Mouse (Mus musculus): ENCODE data around the gene Zfp688.
"Not testable (repeated sequence)": the region's sequence is repeated elsewhere in the genome, so short reads cannot be mapped to it uniquely, and the experiment has no call there.

The Zfp688 gene

DNA sequence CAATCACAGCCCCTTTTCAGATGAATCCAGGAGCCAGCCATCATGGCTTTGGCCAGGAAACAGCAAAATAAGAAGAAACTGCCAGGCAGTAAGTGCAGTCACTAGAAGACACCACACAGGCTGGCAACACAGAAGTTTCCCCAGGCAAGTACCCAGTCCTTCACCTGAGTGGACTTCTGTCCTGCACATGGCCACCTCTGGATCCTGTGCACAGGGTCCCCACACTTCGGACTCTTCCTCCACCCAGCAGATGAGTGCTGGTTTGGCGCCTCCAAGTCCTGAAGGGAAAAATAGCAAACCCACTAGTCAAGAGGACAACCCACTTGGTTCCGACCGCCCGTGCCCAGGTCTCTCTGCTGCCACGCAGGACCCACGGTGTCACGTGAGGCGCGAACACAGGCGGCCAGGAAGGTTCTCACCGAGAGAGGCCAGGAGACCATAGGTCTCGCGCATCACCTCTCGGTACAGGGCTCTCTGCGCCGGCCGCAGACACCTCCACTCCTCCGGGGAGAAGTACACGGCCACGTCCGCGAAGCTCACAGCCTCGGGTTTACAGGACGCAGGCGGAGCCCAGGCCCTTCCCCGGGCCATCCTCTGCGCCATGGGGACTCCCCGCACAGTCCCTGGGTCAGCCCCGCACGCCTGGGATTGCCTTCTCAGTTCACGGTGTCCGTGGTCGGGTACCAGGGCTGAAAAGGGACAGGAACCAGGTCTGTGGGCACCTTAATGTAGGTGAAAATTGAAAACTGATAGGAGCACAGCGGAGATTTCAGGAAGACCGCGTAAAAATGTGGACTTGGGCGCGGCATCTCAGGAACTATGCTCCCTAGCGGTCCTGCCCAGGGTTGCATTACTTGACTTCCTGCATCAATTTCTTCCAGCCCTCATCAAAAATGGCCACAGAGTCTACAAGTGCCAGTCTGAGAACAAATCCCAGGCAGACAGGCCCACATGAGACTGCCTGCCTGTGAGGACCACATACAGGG is 15.6 kb downstream of the Zfp688 start, which contains the start of gene Zfp764:
Zfp764 (minus strand) TSS at position 821 of the 986 bp plus-strand sequence.
- peak; percentile 85 for DNase-seq (ENCODE audit: low read depth)

DNA sequence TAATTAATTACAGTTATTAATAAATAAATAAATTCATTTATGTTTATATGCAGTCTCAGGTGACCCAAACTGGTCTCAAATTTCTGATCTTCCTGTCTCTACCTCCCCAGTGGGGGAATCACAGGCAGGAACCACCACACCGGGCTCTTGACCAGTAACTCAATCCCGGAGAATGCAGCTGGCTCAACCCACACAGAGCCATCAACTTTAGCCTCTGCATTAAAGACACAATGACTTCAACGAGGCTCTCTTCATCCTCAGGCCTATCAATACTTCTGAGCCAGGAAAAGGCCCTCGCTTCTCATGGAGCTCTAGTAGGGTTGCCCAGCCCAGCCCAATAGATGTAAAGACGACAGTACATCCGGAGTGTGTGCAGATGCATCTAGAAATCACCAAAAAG is 17.8 kb downstream of the Zfp688 start:
- DNase-seq (ENCODE audit: low read depth), result not testable (repeated sequence)

- DNase-seq (ENCODE audit: low read depth), result no peak
Measured at GRCm38 (mm10) chr7:127402980-127403379, 18.9 kb downstream of the Zfp688 start.

DNA sequence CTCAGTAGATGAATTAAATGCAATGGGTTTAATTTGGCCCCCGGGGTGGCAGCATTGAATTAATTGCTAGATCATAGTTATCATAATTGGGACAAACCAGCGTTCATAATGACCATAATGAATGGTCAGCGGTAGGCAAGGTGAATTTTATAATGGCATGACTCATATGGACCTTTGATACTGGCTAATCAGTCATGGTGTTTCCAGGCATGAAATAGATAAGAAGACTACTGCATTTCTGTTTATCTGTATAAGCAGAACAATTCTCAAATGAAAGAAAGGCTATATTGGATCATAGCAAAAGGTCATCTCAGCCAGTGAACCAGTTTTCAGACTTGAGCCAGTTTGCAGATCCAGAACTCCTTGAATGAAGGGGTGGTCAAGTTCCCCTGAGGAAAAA is 21.5 kb downstream of the Zfp688 start:
- DNase-seq (ENCODE audit: low read depth), result no peak

DNA sequence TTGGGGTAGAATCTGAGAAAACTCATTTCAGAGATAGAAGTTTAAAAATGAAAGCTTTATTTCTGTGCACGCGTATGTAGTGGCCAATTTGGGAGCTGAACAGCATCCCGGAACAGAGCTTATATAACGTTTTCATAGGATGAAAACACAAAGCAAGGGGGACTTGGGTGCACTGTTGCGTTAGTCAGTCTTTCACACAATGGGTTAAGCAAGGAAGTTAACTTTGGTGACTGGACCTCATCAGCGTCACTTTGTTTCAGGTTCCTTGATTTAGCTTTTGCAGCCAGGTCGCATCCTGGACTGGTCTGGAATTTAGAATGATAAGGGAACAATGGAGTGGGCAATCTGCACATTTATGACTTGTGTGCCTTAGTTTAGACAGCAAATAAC is 27.9 kb downstream of the Zfp688 start:
- no peak for DNase-seq (ENCODE audit: low read depth)

DNA sequence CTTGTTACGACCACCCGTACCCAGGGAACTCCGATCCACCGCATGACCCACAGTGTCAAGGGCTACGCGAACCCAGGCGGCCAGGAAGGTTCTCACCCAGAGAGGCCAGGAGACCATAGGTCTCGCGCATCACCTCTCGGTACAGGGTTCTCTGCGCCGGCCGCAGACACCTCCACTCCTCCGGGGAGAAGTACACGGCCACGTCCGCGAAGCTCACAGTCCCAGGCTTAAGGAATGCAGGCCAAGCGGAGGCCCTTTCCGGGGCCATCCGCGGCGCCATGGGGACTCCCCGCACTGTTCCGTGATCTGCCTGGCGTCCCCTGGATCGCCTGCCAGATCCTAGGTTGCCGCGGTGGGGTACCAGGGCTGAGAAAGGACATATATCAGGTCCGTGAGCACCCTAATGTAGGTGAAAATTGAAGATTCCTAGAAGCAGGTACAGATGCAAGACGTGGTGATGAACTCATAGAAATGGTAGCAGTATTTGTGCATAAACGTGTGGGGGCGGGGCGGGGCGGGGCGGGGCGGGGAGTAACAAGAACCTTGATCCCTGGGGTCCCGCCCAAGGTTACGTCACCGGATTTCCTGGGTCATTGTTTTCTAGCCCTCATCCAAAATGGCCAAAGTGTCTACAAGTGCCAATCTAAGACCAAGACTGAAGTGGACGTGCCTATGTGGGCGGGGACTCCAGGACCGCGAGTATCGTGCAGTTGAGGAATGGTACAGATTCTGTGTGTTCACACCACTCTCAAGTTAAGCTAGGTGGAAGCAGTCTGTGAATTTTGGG is 28.5 kb downstream of the Zfp688 start, which contains the start of gene E430018J23Rik:
E430018J23Rik (minus strand) TSS at position 473 of the 787 bp plus-strand sequence.
- DNase-seq (ENCODE audit: low read depth), result peak; percentile 100

- no peak for DNase-seq (ENCODE audit: low read depth)
Measured at GRCm38 (mm10) chr7:127392251-127392824, 29.5 kb downstream of the Zfp688 start.

DNA sequence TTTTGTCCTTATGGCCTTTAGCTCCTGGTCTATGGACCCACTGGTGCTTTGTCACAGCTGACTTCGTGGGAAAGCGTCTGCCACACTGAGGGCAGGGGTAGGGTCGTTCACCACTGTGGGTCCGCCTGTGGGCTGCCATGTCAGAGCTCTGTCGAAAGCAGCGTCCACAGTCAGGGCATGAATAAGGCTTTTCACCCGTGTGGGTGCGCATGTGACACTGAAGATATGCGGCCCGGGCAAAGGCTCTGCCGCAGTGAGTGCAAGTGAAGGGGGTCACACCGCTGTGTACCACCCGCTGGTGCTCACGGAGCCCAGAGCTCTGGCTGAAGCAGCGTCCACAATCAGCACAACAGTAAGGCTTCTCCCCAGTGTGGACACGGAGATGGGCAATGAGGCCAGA is 30.3 kb downstream of the Zfp688 start:
- DNase-seq (ENCODE audit: low read depth), result no peak

GRCm38 (mm10) chr7:127390306-127390705 is 31.6 kb downstream of the Zfp688 start:
- no peak for DNase-seq (ENCODE audit: low read depth)

DNA sequence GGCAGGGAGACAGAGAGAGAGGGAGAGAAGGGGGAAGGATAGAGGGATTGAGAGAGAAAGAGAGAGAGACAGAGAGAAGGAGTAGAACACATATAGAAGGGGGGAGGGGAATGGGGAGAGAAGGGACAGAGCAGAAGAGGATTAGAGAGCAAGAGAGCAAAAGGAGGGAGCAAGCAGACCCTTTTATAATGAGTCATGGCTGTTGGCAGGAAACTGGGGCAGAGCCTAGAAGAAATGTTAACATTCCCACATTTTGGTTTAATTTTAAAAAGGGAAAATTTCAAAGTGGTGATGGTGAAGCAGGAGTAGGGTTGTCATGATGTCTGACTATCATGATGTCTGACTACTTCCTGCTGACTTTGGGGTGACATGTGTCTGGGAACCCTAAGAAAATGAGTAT is 33.7 kb downstream of the Zfp688 start:
- not testable (repeated sequence) for DNase-seq (ENCODE audit: low read depth)

DNA sequence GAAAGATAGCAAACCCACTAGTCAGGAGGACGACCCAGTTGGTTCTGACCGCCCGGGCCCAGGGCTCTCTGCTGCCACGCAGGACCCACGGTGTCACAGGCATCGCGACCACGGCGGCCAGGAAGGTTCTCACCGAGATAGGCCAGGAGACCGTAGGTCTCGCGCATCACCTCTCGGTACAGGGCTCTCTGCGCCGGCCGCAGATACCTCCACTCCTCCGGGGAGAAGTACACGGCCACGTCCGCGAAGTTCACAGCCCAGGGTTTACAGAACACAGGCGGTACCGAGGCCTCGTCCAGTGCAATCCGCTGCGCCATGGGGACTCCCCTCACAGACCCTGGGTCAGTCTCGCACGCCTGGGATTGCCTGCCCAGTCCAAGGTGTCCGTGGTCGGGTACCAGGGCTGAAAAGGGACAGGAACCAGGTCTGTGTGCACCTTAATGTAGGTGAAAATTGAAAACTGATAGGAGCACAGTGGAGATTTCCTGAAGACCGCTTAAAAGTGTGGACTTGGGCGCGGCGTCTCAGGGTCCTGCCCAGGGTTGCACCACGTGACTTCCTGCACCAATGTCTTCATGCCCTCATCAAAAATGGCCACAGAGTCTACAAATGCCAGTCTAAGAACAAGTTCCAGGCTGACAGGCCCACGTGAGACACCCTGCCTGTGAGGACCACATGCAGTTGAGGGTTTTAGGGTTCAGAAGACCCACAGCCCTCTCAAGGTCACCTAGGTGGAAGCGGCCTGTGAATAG is 35.1 kb downstream of the Zfp688 start, which contains the start of gene 9130019O22Rik:
9130019O22Rik (minus strand) TSS at position 526 of the 752 bp plus-strand sequence.
- DNase-seq (ENCODE audit: low read depth), result peak; percentile 92

- not testable (repeated sequence) for DNase-seq (ENCODE audit: low read depth)
Measured at GRCm38 (mm10) chr7:127385560-127385959, 36.3 kb downstream of the Zfp688 start.

DNA sequence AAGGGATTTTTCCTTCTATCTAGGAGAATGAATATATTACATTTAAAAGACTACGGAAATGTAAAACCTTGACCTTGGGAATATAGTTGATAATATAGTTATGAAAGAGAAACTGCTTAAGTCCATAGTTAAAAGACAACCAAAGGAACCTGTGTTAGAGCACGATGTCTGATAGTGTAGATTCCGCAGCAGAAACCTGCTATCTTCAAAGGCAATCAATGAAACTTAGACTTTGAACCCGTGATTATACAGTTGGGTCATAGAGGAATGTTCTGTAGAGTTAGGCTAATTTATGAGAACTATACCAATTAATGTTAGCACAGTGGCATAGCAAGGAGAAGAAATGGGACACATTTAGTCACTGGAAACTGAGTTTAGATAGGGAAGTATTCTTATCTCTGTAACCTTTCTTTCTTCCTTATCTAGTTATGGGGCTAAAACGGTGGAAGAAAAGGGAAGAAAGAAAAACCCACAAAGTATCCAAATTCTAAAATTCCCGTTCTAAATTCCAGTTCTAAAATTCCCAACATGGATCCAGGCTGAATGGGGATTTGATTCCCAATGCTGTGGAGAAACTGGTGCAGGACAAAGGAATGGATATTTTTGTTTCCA is 43.5 kb downstream of the Zfp688 start:
- no peak for DNase-seq (ENCODE audit: low read depth)

- DNase-seq (ENCODE audit: low read depth), result peak; percentile 98
Measured at GRCm38 (mm10) chr7:127375271-127376245, 46.3 kb downstream of the Zfp688 start, which contains the start of gene Zfp747. TSS of gene Zfp747 (minus strand) at chr7:127376050.

- DNase-seq (ENCODE audit: low read depth), result not testable (repeated sequence)
Measured at GRCm38 (mm10) chr7:127371870-127372269, 50.0 kb downstream of the Zfp688 start.

DNA sequence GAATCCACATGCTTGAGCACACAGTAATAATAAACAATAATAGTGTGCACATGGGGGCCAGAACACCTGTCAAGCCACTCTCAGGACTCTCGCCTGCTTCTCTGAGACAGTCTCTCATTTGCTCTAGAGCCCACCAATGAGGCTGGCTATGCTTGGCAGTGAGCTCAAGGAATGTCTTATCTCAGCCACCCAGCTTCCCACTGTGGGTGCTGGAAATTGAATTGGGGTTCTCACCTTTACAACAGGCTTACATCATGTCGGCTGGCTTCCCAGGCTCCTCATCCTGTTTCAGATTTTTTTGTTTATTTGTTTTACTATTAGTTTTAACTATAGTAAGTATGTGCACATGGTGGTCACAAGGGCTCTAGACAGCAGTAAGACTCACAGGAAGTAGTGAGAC is 50.7 kb downstream of the Zfp688 start:
- DNase-seq (ENCODE audit: low read depth), result no peak
